Mouse (Mus musculus) cerebellum, postnatal 10 days (tissue): ENCODE measurements around the gene Psmc3.
"Not testable (repeated sequence)": the region's sequence is repeated elsewhere in the genome, so short reads cannot be mapped to it uniquely, and the experiment has no call there.

Source experiments
- DNase-seq, 2 experiments: peaks; one replicate each; pipeline ENCODE4 v3.0.0; 2021; ENCODE audit warnings: mixed read lengths in 2 of 2

The Psmc3 gene

GRCm38 (mm10) chr2:91081775-91082695, 28.2 kb downstream of the Psmc3 start, which contains the start of gene Spi1:
Spi1 (plus strand) TSS chr2:91082390.
- no peak for DNase-seq

- no peak for DNase-seq
Observed at GRCm38 (mm10) chr2:91082844-91083243, 29.0 kb downstream of the Psmc3 start.

- DNase-seq, result no peak
Observed at GRCm38 (mm10) chr2:91083366-91083940, 29.6 kb downstream of the Psmc3 start.

GRCm38 (mm10) chr2:91084179-91084820, 30.5 kb downstream of the Psmc3 start:
- DNase-seq, result peak in 1 of 2 experiments; percentile 28

GRCm38 (mm10) chr2:91085494-91086391, 31.9 kb downstream of the Psmc3 start:
- no peak for DNase-seq

- DNase-seq, result no peak
Observed at GRCm38 (mm10) chr2:91086392-91087237, 32.8 kb downstream of the Psmc3 start.

GRCm38 (mm10) chr2:91087453-91087852, 33.6 kb downstream of the Psmc3 start:
- no peak for DNase-seq

- DNase-seq, result no peak
Observed at GRCm38 (mm10) chr2:91088987-91089386, 35.2 kb downstream of the Psmc3 start.

- DNase-seq, result no peak
Observed at GRCm38 (mm10) chr2:91090208-91090607, 36.4 kb downstream of the Psmc3 start.

GRCm38 (mm10) chr2:91090827-91091226, 37.0 kb downstream of the Psmc3 start:
- no peak for DNase-seq

- DNase-seq, result no peak
Observed at GRCm38 (mm10) chr2:91096524-91096923, 42.7 kb downstream of the Psmc3 start.

GRCm38 (mm10) chr2:91097015-91097414, 43.2 kb downstream of the Psmc3 start:
- DNase-seq, result no peak

GRCm38 (mm10) chr2:91098156-91098555, 44.3 kb downstream of the Psmc3 start:
- no peak for DNase-seq

- DNase-seq, result peak; percentile 97 to 99
Observed at GRCm38 (mm10) chr2:91101124-91101740, 47.4 kb downstream of the Psmc3 start.

- no peak for DNase-seq
Observed at GRCm38 (mm10) chr2:91108156-91108555, 54.3 kb downstream of the Psmc3 start.

- no peak for DNase-seq
Observed at GRCm38 (mm10) chr2:91109241-91109640, 55.4 kb downstream of the Psmc3 start.

GRCm38 (mm10) chr2:91109807-91110385, 56.1 kb downstream of the Psmc3 start:
- no peak for DNase-seq

- DNase-seq, result no peak
Observed at GRCm38 (mm10) chr2:91110429-91110828, 56.6 kb downstream of the Psmc3 start.

- DNase-seq, result not testable (repeated sequence)
Observed at GRCm38 (mm10) chr2:91111832-91112231, 58.0 kb downstream of the Psmc3 start.

GRCm38 (mm10) chr2:91112491-91112890, 58.7 kb downstream of the Psmc3 start:
- no peak for DNase-seq

GRCm38 (mm10) chr2:91113334-91113733, 59.5 kb downstream of the Psmc3 start:
- DNase-seq, result no peak
